In the genomic region with DNA sequence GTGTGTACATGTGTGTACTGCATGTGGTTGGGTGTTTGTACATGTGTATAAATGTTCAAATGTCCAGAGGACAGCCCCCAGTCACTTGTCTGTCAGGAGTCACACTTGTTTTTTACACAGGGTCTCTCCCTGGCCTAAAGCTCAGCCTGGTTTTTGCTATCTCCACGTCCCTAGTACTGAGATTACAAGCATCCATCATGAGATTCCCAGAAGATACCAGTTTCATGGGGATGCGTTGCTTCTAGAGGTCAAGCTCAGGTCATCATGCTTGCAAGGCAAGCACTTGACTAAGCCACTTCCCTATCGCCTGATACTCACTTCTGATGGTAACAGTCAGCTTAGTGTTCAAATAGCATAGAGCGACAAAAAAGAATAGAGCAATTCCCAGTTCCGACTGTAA, we compare ENCODE assay signal across 20 mouse cellular contexts.
DNase-seq lines count a peak whose midpoint lies in the region; ATAC-seq and TF ChIP-seq lines count a peak whose summit lies in the region.
"Had no signal": no experiment of that assay in that cellular context is flagged by ENCODE, and none has a peak within 500 bp of the region (broad histone marks: within the 10 kb centered on the region; RNA-seq: fewer than 3 reads in every experiment).

No protein-coding gene starts in this region.

- H3K9ac ChIP-seq in liver, postnatal 0 days (replicated peaks): no peak overlapping the region
- H3K9ac ChIP-seq: embryonic facial prominence, embryonic 15.5 days; hindbrain, embryonic 12.5 days had no signal

- TF ChIP-seq EP300 in liver, postnatal 0 days (IDR thresholded peaks at IDR 0.05; ENCODE audit: low read depth): no peak

- 59% methylated on average over 5 of the region's 5 CpGs for WGBS in liver, postnatal 0 days (ENCODE audit: insufficient replicate concordance)

- peak overlapping the region; percentile 29; the same call in 1 of the 2 replicates for H3K27ac ChIP-seq in liver, postnatal 0 days (ENCODE audit: low read depth)
- H3K27ac ChIP-seq in brown adipose tissue, adult 24 weeks (replicated peaks; ENCODE audit: low read depth, low read length): peak overlapping the region; percentile 67
- H3K27ac ChIP-seq: embryonic facial prominence, embryonic 15.5 days; forebrain, embryonic 10.5 days; gastrocnemius, adult 2 months; heart, embryonic 10.5 days; hindbrain, embryonic 12.5 days had no signal

- H3K9me3 ChIP-seq in liver, postnatal 0 days (ENCODE audit: low read length): no peaks in the 10 kb centered on the region
- H3K9me3 ChIP-seq: embryonic facial prominence, embryonic 15.5 days; forebrain, embryonic 10.5 days; heart, embryonic 10.5 days; hindbrain, embryonic 12.5 days had no signal

- H3K36me3 ChIP-seq in liver, postnatal 0 days (replicated peaks; ENCODE audit: insufficient read depth, low read length): no peaks in the 10 kb centered on the region
- H3K36me3 ChIP-seq: embryonic facial prominence, embryonic 15.5 days; forebrain, embryonic 10.5 days; heart, embryonic 10.5 days; hindbrain, embryonic 12.5 days had no signal

- 0 out of 2 replicates have a peak, but pooled peaks cover 4% of the 10 kb centered on the region for H3K4me1 ChIP-seq in liver, postnatal 0 days (ENCODE audit: insufficient read depth)
- peaks cover 3% of the 10 kb centered on the region; the same call in 1 of the 2 replicates for H3K4me1 ChIP-seq in brown adipose tissue, adult 24 weeks (ENCODE audit: control insufficient read depth, insufficient read depth, insufficient read length, low read length)
- H3K4me1 ChIP-seq: heart, embryonic 10.5 days had no signal

- H3K4me3 ChIP-seq in liver, postnatal 0 days (ENCODE audit: low read depth, low read length): no peak overlapping the region
- no peak overlapping the region for H3K4me3 ChIP-seq in brown adipose tissue, adult 24 weeks (ENCODE audit: insufficient read depth, low read depth, low read length)
- H3K4me3 ChIP-seq: embryonic facial prominence, embryonic 15.5 days; erythroblast, embryonic 14.5 days; forebrain, embryonic 10.5 days; gastrocnemius, adult 2 months; heart, embryonic 10.5 days; hindbrain, embryonic 12.5 days had no signal

- H3K4me2 ChIP-seq in liver, postnatal 0 days (ENCODE audit: low read depth, low read length): no peak overlapping the region
- H3K4me2 ChIP-seq: embryonic facial prominence, embryonic 15.5 days; hindbrain, embryonic 12.5 days had no signal

- no peak for ATAC-seq in liver, postnatal 0 days
- 0 out of 2 replicates have a peak, but pooled peaks have one; percentile 14 for ATAC-seq in monocyte, adult 5-6 weeks (replicated peaks; ENCODE audit: insufficient number of reproducible peaks, low FRiP score, low TSS enrichment, poor library complexity, severe bottlenecking)
- ATAC-seq: forebrain, embryonic 14.5 days had no signal

- no peaks in the 10 kb centered on the region for H3K27me3 ChIP-seq in liver, postnatal 0 days (ENCODE audit: insufficient read depth, low read length)
- H3K27me3 ChIP-seq: embryonic facial prominence, embryonic 15.5 days; hindbrain, embryonic 12.5 days had no signal

- DNase-seq in liver, postnatal 0 days: no peak
- no peak for DNase-seq in liver
- DNase-seq in kidney, adult 11 months: no peak
- DNase-seq in natural killer cell, adult 2 months (ENCODE audit: low spot score in 2 of 2): no peak
- DNase-seq: adrenal gland, postnatal 14 days; cerebellum, adult 2 months; cerebellum, postnatal 14 days; embryo, embryonic 11 days; gastrocnemius, adult 2 months; gastrocnemius, postnatal 25 days; heart, postnatal 10 days; heart, postnatal 4 days had no signal

- no peak for TF ChIP-seq CTCF in liver, postnatal 0 days (IDR thresholded peaks at IDR 0.05; ENCODE audit: low read depth)
